Mouse (Mus musculus) limb, embryonic 10.5 days (tissue): ENCODE measurements around the gene Acmsd. TPM values are rescaled to one million over a fixed set of nuclear protein-coding genes. Genes with fewer than 3 reads are reported as not detected.

Experiments
- DNase-seq: peaks from one replicate; pipeline ENCODE4 v3.0.0-alpha.2; 2017; ENCODE audit warnings: low spot score
- H3K27ac ChIP-seq: fragments of 300-500 bp; sonication (generic); 2 replicates; pipeline ENCODE4 v1.5.1; 2016; ENCODE audit warnings: mild to moderate bottlenecking
- H3K27me3 ChIP-seq: fragments of 300-500 bp; sonication (generic); 2 replicates; pipeline ENCODE4 v1.6.1; 2016; ENCODE audit warnings: low read depth, mild to moderate bottlenecking; ENCODE audit not compliant: poor library complexity, severe bottlenecking
- H3K36me3 ChIP-seq: fragments of 300-500 bp; sonication (generic); 2 replicates; pipeline ENCODE4 v1.6.1; 2016; ENCODE audit warnings: mild to moderate bottlenecking, moderate library complexity
- H3K4me1 ChIP-seq: fragments of 300-500 bp; sonication (generic); 2 replicates; pipeline ENCODE4 v1.6.1; 2016
- H3K4me3 ChIP-seq: fragments of 300-500 bp; sonication (generic); 2 replicates; pipeline ENCODE4 v1.5.1; 2016; ENCODE audit warnings: mild to moderate bottlenecking, moderate library complexity
- H3K9me3 ChIP-seq: fragments of 300-500 bp; sonication (generic); replicated peaks from 2 replicates; pipeline ENCODE4 v1.6.1; 2016; ENCODE audit warnings: mild to moderate bottlenecking
- WGBS: fragments of 180-500 bp; shearing (Covaris S2); methylation state at CpG from one replicate; pipeline ENCODE4 v1.1.7; 2016; 5-methylcytosine and 5-hydroxymethylcytosine counted together
- polyA plus RNA-seq: library from polyadenylated mRNA; unstranded; fragments of >200 nt; fragmentation: Nextera tagmentation; extraction: Ambion mirVana; gene quantifications from 2 replicates; pipeline ENCODE4 v1.2.1, GENCODE M21; 2016

The Acmsd gene
- polyA plus RNA-seq, 1 experiment from 2014 or later: 0.29 TPM

GRCm38 (mm10) chr1:127780849-127781248 is 51.6 kb downstream of the Acmsd start:
- DNase-seq: no peak
- Histone ChIP-seq H3K4me3 (no peak overlapping the region), H3K27ac (no peak overlapping the region), H3K4me1 (peaks cover 6% of the 10 kb centered on the region), H3K27me3 (no peaks in the 10 kb centered on the region), H3K36me3 (peaks cover 32% of the 10 kb centered on the region), H3K9me3 (no peaks in the 10 kb centered on the region)
- 84% methylated on average over 2 of the region's 2 CpGs for WGBS

GRCm38 (mm10) chr1:127783862-127784261 is 54.6 kb downstream of the Acmsd start:
- no peaks in the 10 kb centered on the region for H3K4me1 ChIP-seq
- no peaks in the 10 kb centered on the region for H3K9me3 ChIP-seq
- H3K4me3 ChIP-seq: no peak overlapping the region
- H3K27ac ChIP-seq: no peak overlapping the region
- DNase-seq: no peak
- H3K36me3 ChIP-seq: peaks cover 20% of the 10 kb centered on the region
- no peaks in the 10 kb centered on the region for H3K27me3 ChIP-seq

DNA sequence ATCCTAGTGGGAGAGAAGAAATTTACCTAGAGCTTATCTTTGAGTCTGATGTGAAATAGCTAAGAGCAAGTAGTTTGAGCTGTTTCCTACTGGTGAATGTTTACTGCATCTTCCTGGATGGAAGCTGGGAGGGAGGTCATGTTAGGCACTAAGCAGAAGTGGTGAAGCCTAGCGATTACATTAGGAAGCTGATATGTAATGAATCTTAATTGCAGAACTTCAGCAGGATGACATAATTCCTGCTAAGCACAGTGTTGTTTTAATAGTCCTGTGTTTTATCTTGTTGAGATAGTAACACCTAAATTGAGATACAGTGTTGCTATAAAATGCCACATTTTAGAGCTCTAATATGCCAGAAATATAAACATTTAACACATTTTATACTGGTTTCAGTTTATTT is 56.7 kb downstream of the Acmsd start:
- H3K4me3 ChIP-seq: no peak overlapping the region
- WGBS: 85% methylated on average over 1 of the region's 1 CpGs
- no peak overlapping the region for H3K27ac ChIP-seq
- DNase-seq: no peak
- no peaks in the 10 kb centered on the region for H3K27me3 ChIP-seq
- H3K4me1 ChIP-seq: no peaks in the 10 kb centered on the region
- peaks cover 12% of the 10 kb centered on the region for H3K36me3 ChIP-seq
- H3K9me3 ChIP-seq: no peaks in the 10 kb centered on the region

DNA sequence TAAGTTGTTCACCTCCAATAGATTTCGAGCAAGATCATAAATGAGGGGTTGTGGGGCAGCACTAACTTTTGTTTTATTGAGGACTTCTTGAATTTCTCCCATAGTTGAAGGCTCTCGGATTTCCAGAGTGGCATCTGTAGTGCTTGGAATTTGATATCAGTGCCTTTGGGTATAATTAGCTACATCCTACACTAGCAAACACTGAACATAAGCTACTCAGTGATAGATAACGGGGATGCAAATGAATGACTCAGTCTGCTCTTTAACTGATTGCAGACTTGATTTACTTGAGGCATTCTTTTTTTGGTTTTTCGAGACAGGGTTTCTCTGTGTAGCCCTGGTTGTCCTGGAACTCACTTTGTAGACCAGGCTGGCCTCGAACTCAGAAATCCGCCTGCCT is 59.7 kb downstream of the Acmsd start:
- H3K27ac ChIP-seq: no peak overlapping the region
- no peaks in the 10 kb centered on the region for H3K4me1 ChIP-seq
- 82% methylated on average over 6 of the region's 6 CpGs for WGBS
- DNase-seq: no peak
- no peak overlapping the region for H3K4me3 ChIP-seq
- peaks cover 27% of the 10 kb centered on the region for H3K36me3 ChIP-seq
- H3K27me3 ChIP-seq: no peaks in the 10 kb centered on the region
- no peaks in the 10 kb centered on the region for H3K9me3 ChIP-seq

DNA sequence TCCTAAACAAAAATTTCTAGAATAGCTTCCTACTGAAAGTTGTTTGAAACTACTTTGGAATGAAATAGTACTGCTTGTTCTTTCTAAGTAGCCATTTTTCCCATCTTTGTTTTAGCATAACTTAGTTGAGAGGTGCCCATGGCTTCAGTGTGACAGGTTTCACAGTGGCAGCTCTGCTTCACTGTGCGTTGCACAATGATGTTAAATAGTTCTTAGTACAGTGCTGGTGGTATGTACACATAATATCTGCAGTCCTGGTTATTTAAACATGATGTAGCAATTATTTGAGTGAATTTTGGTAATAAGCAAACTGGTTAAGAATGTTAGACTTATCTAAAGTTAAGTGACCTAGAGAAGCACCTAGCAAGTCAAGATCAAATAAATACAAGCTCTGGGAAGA is 64.2 kb downstream of the Acmsd start:
- H3K9me3 ChIP-seq: no peaks in the 10 kb centered on the region
- WGBS: 100% methylated on average over 1 of the region's 1 CpGs
- no peak overlapping the region for H3K27ac ChIP-seq
- H3K27me3 ChIP-seq: no peaks in the 10 kb centered on the region
- no peak overlapping the region for H3K4me3 ChIP-seq
- peaks cover 46% of the 10 kb centered on the region for H3K36me3 ChIP-seq
- DNase-seq: no peak
- H3K4me1 ChIP-seq: no peaks in the 10 kb centered on the region

DNA sequence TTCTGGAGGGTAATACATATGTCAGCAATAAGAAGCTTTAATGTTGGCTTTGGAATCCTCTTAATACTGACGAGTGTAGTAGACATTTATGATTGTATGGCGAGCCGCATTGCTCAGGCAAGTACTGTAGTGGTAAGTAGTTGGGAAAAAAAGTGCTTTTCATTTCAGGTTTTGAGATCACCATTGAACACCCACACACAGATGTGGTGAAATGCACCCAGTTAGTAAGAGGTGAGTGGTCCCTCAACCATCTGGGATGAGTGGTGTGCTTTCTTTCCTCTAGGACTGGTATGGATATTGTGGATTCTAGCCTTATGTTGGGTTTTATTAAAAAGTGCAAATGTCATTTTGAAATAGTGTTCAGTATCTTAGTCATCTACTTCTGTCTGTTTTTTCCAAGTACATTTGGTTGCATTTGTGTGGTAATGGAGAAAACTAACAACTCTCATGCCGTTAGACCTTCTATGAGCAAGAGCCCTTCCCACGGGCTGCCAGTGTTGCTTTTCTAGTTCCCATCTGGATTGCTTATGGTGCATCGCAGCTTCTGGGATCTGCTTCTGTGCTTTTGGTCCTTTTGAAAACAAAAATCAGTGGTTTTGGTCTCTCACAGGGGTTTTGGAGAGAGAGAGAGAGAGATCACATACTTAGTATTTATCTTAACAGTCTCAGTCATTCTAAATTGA is 66.0 kb downstream of the Acmsd start:
- Histone ChIP-seq H3K9me3 (no peaks in the 10 kb centered on the region), H3K27me3 (no peaks in the 10 kb centered on the region), H3K27ac (no peak overlapping the region), H3K36me3 (peaks cover 61% of the 10 kb centered on the region), H3K4me3 (no peak overlapping the region), H3K4me1 (no peaks in the 10 kb centered on the region)
- WGBS: 92% methylated on average over 6 of the region's 6 CpGs
- DNase-seq: no peak

DNA sequence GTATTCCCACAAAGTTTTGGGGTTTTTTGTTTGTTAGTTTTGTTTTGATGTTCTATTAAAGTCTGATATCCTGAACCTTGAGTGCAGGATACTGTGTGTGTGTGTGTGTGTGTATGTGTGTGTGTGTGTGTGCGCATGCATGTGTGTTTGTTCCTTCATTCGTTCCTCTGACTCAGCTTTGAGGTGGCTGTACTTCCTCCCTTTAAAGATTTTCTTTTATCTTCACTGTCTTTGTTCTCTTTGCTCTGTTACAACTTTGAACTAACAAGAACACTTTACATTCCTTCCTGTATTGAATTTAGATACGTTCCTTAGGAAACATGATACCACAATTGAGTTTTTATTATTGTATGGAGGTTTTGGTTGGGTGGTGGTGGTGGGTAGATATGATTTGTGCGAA is 67.1 kb downstream of the Acmsd start:
- H3K4me3 ChIP-seq: no peak overlapping the region
- no peaks in the 10 kb centered on the region for H3K9me3 ChIP-seq
- no peaks in the 10 kb centered on the region for H3K4me1 ChIP-seq
- no peak overlapping the region for H3K27ac ChIP-seq
- WGBS: 90% methylated on average over 4 of the region's 4 CpGs
- H3K27me3 ChIP-seq: no peaks in the 10 kb centered on the region
- no peak for DNase-seq
- peaks cover 70% of the 10 kb centered on the region for H3K36me3 ChIP-seq

DNA sequence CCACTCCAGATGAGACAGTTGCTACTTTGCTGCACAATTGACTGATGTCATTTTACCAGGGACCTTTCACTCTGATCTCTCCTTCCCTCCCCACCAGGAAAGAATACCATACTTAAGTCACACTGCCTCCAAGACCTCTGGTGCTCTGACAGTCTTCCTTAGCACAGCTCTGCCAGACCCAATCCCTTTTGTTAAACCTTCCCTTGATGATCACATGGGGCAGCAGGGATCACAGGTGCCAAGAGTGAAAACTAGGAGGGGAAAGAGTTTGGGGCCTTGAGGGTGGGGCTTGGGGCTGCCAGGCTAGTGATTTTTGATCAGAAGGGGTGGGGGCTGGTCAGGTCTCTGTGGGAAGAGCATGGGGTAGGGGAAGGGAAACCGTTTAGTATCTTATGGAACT is 67.5 kb downstream of the Acmsd start:
- no peak overlapping the region for H3K4me3 ChIP-seq
- WGBS: 83% methylated on average over 1 of the region's 1 CpGs
- DNase-seq: no peak
- H3K27me3 ChIP-seq: no peaks in the 10 kb centered on the region
- no peaks in the 10 kb centered on the region for H3K4me1 ChIP-seq
- H3K27ac ChIP-seq: no peak overlapping the region
- H3K9me3 ChIP-seq: no peaks in the 10 kb centered on the region
- H3K36me3 ChIP-seq: peaks cover 71% of the 10 kb centered on the region

DNA sequence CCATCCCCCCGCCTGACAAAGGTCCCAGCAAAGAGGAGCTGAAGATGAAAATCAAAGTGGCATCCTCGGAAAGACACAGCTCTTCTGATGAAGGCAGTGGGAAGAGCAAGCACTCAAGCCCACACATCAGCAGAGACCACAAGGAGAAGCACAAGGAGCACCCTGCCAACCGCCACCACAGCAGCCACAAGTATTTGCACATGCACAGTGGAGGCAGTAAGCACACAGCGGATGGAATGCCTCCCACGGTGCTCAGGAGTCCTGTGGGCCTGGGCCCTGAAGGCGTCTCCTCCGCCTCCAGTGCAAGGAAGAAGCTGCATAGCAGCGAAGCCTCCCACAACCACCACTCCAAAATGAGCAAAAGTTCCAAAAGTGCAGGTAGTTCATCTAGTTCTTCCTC is 73.7 kb downstream of the Acmsd start:
- H3K27me3 ChIP-seq: no peaks in the 10 kb centered on the region
- no peak for DNase-seq
- H3K9me3 ChIP-seq: no peaks in the 10 kb centered on the region
- peaks cover 78% of the 10 kb centered on the region for H3K36me3 ChIP-seq
- no peaks in the 10 kb centered on the region for H3K4me1 ChIP-seq
- WGBS: 93% methylated on average over 8 of the region's 8 CpGs
- no peak overlapping the region for H3K4me3 ChIP-seq
- H3K27ac ChIP-seq: no peak overlapping the region

DNA sequence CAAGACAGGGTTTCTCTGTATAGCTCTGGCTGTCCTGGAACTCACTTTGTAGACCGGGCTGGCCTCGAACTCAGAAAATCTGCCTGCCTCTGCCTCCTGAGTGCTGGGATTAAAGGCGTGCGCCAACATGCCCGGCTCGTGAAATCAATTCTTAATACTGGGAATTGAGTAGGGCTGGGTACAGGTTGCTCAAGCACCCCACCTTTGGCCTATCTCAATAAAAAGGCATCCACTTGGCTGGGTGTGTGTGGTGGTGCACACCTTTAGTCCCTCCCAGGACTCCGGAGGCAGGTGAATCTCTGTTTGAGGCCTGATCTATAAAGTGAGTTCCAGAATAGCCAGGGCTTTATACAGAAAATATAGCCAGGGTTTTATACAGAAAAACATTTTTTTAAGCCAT is 79.5 kb downstream of the Acmsd start:
- Histone ChIP-seq H3K27ac (no peak overlapping the region), H3K36me3 (peaks cover 29% of the 10 kb centered on the region), H3K4me3 (no peak overlapping the region), H3K27me3 (no peaks in the 10 kb centered on the region), H3K9me3 (no peaks in the 10 kb centered on the region), H3K4me1 (no peaks in the 10 kb centered on the region)
- WGBS: 96% methylated on average over 7 of the region's 7 CpGs
- no peak for DNase-seq

GRCm38 (mm10) chr1:127812929-127813328 is 83.7 kb downstream of the Acmsd start:
- no peak overlapping the region for H3K27ac ChIP-seq
- no peaks in the 10 kb centered on the region for H3K4me1 ChIP-seq
- no peak overlapping the region for H3K4me3 ChIP-seq
- no peak for DNase-seq
- no peaks in the 10 kb centered on the region for H3K9me3 ChIP-seq
- H3K27me3 ChIP-seq: no peaks in the 10 kb centered on the region
- no peaks in the 10 kb centered on the region for H3K36me3 ChIP-seq
- 75% methylated on average over 7 of the region's 7 CpGs for WGBS

DNA sequence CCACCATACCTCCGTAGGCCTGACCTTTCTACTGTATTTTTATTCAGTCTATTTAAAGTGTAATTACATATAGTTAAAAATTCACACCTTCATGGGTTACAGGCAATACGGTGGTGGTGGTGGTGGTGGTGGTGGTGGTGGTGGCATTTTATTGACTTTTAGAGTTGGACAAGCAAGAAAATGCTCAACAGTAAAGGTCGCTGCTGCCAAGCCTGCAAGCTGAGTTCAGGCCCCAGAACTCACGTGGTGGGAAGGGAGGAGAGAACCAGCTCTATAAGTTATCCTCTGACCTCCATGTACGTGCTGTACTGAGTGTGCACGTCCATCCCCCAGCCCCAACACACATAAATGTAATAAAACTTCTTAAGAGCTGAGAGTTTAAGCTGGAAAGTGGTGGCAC is 87.2 kb downstream of the Acmsd start:
- H3K36me3 ChIP-seq: no peaks in the 10 kb centered on the region
- no peaks in the 10 kb centered on the region for H3K27me3 ChIP-seq
- DNase-seq: no peak
- 88% methylated on average over 6 of the region's 6 CpGs for WGBS
- no peak overlapping the region for H3K4me3 ChIP-seq
- H3K27ac ChIP-seq: no peak overlapping the region
- no peaks in the 10 kb centered on the region for H3K4me1 ChIP-seq
- no peaks in the 10 kb centered on the region for H3K9me3 ChIP-seq
